Mouse (Mus musculus) brain, embryonic 18.5 days (tissue): Measurements from ENCODE around the gene Gm45208.
"Not testable (repeated sequence)": the region's sequence is repeated elsewhere in the genome, so short reads cannot be mapped to it uniquely, and the experiment has no call there.

Experiments used
- DNase-seq: peaks from one replicate; pipeline ENCODE4 v3.0.0-alpha.2; 2012; ENCODE audit warnings: low read depth, low spot score

Gene Gm45208

DNA sequence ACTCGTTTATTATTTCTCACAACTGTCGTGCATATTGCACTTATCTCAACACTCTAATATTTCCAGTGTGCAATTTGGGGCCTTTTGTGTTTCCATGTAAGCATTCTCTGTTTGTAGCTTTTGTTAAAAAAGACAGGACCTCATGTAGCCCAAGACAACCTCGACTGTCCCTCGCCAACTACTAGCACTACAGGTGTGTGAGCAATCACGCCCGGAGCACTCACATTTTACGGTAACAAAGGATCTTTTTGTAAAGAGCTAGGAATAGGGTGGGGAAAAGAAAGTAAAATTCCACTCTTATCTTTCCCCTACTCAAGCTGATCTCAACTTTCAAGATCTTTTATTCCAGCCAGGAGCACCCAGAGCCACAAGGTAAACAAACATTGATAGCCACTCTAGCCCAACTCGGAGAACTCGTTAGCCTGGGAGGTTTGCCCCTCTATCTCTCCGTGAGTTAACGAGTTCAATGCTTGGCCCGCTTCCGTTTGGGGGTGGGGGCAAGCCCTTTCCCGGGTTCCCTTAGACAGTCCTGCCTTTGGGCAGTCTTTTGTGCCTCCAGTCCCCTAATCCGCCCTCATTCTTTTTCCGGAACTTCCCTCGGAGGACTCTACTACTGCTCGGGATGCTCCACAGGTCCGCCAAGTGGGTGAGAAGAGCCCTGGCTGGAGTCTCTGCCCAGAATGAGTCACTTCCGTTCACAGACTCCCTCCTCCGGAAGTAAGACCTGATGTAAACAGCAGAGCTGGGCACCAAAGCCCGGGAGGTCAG is at the start of gene Gm45208:
Gene Gm45208 (plus strand): TSS at position 732 of the 768 bp plus-strand sequence.
- DNase-seq, result peak; percentile 58

DNA sequence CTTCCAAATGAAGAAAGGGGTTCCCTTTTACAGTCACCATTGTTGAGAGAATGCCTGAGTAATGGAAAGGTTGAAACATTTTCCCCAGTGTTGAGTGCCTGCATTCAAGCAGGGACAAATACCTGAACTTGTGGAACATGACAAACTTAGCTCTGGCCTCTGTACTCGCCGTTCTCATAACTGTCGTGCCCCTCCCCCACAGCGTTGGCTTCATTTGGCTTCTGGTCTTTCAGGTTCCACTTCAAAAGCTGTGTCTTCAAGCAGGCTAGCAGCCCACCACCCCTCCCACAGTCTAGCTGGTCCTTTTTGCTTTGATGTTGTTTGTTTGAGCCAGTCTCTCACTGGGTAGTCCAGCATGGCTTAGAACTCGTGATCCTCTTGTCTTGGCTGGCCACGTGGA is 49.3 kb upstream of the Gm45208 start:
- DNase-seq, result no peak

DNA sequence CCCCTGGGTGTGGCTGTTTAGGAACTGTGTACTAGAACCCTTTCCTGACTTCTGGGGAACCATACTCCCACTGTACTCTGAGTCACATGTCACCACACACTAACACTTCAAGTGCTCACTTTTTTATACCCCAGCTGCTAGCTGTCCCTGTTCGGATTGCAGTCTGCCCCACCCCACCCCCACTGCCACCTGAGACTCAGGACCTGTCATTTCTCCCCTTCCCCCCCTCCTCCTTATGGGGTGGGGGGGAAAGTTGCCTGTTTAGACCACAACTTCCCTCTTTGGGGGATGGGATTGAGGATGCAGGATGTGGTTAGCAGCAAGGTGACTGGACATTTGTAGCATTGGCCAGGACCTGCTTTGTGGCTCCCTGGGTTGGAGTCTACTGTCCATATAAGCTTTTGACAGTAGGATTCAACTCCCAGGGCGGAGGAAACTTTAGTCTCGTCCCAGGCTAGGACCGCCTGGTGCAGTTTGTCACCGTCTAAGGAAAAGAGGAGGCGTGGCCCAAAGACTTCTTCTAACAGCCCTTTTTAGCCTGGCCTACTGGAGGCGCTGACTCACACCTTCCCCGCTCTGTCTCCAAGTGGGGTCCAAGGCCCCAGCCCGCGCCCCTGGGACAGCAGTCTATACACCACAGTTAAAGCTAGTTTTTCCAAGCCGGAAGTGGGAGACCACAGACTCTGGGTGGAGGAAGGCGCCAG is 48.3 kb upstream of the Gm45208 start:
- no peak for DNase-seq

DNA sequence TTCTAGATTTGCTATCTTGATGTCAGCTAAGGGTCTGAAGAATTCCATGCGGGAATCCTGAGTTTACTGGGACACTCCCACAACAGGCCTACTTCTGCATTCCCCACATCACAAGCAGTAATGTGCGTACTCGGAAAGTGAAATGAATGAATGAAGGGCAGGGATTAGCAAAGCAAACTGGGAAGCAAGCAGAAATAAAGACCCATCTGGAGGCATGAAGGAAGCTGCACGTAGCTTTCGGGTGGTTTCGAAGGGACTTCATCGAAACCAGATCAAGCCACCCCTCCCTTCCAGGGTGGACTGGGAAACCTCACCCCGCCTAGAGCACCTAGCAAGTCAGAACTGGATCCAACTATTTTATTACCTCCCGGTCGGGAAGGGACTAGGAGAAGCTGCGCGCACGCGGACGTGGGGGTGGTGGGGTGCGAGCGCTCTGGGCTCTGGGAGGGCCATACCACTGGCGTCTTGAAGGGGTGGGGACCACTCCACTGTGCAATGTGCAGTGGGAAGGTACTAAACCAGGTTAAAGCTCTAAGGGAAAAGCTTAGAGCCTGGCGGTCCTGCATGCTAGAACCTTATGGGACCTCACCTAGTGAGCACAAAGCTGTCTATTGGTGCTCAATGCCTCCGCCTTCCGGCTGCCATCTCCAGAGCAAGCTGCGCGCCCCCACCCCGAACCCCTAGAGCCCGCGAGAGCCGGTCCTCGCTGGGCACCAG is 47.6 kb upstream of the Gm45208 start:
- no peak for DNase-seq

DNA sequence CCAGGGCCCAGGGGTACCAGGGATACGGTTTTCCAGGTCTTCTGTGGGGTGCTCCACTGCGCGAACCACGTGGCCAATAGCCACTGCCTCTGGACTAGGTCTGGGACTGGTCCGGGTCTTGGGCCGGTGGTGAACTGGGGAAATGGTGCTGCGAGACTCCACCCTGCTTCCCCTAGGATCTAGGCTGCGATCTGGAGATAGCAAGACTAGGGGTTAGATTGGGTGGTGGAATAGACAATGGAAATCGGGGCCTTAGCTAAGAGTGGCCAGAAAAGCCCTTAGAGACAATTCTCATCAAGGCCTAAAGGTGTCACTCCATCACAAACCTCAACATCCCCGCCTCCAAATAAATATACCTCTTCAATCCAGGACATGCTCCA is 47.1 kb upstream of the Gm45208 start:
- DNase-seq, result no peak

DNA sequence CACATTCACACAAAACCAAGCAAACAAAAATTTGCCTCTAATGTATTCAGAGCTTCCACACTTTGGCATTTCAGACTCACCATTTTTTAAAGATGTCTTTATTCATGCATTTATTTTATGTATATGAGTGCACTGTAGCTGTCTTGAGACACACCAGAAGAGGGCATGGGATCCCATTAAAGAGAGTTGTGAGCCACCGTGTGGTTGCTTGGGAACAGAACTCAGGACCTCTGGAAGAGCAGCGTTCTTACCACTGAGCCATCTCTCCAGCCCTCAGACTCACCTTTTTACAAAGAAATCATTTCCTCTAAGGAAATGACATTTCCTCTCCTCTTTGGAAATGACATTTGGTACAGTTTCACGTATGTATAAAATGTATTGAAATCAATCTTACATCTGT is 43.1 kb upstream of the Gm45208 start:
- DNase-seq, result no peak

DNA sequence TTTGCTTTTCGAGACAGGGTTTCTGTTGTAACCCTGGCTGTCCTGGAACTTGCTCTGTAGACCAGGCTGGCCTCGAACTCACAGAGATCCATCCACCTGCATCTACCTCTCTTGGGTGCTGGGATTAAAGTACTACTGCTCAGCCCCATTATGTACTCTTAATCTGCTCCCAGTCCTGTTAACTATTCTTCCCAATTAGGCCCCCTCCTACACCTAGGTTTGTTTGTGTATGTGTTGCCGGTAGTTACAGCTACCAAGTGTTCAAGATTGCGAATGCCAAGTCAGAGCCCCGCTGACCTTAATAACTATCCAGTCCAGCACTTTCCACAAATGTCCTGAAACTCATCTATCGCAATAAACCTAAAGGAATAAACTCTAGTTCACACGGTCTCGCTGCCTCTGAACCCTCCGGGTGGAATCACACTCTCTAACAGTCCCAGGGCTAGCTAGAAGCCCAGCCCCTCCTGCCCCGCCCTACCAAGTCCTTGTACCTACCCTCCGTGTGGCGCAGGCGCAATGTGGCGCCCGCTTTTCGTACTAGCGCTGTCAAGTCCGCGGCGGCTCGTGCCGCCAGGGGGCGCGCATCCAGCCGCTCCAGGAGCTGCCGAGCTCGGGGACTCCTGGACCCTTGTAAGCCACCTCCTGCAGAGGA is 42.5 kb upstream of the Gm45208 start:
- no peak for DNase-seq

DNA sequence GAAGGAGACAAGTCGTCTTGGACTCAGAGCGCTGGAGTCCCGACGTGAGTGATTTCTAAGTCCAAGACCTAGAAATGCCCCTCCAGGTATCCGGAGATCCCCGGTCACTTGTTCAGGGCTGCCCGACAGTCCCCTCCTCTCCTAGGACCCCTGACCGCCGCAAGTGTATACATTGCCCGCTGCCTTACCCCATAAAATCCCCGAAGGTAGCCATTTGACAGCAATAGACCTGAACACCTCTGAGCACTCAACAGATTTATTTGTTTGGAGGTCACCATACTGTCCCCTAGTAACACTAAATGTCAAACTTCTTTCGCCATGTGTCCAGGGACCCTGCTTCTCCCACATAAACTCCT is 42.0 kb upstream of the Gm45208 start:
- no peak for DNase-seq

DNA sequence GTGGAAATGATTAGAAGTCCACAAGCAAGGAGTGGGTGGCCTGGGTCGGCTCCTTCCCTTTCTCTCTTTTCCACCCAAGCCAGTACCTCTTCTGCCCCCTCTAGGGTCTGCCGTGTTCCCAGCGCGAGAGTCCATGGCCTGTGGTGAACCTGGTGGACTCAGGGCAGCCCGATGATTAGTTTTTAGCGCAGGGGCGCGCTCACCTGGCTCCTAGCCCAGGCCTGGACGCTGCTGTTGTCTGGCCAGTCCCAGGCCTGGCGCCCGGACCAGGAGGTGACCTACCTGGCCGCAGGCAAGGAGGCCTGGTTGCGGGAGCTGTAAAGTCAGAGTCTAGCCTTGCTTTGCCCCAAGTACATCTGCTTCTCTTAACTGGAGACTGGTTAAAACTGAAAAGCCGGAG is 41.2 kb upstream of the Gm45208 start, which contains the start of gene Magix:
Gene Magix (minus strand): TSS at position 388 of the 400 bp plus-strand sequence.
- DNase-seq, result no peak

DNA sequence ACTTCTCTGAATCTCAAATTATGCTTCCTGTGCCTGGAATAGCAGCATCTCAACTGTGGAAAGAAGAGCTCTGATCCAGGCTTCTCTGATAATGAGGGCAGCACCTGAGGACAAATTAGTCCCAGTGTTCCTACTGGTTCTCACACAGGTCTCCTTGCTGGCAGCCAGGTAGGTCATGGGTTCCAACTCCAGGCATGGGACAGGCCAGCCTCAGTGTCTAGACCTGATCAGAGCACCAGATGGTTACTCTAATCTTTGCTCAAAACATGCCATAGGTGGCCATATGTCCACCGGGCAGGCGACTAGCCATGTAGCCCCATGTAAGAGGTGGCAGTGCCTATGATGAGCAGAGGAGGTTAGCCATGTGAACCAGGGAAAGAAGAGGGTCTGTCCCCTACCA is 33.7 kb upstream of the Gm45208 start:
- no peak for DNase-seq

DNA sequence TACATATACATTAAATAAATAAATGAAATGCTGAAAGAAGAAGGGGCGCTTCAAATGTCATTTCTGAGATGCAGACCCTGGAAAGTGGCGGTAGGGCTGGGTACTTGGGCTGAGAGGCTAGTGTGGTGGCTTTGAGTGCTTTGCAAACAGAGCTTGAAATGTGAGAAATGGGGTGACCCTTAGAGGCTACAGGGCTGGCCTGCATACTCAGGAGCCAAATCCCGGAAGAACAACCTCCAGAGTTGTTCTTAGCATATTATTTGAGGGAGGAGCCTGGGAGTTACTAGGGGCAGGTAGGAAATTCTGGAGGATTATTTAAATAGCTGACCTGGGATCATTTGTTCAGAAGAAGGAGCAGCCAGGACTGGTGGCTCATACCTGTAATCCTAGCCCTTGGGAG is 31.6 kb upstream of the Gm45208 start:
- no peak for DNase-seq

DNA sequence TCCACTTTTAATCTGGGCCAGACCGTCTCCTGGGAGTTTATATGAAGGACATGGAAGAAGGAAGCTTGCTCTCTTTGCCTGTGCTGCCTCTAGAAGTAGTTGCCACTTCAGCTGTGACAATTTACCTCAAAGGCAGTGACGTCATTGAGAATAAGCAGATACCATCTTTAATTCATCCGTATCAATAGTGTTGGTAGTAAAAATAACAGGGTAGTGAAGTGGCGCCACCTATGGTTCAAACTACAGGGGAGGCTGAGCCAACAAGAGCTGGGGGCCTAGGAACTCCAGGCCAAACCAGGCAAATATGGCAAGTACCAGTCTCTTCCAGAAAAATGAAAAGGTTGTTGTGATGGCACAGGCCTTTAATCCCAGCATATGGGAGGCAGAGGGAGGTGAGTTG is 29.2 kb upstream of the Gm45208 start:
- DNase-seq, result no peak

DNA sequence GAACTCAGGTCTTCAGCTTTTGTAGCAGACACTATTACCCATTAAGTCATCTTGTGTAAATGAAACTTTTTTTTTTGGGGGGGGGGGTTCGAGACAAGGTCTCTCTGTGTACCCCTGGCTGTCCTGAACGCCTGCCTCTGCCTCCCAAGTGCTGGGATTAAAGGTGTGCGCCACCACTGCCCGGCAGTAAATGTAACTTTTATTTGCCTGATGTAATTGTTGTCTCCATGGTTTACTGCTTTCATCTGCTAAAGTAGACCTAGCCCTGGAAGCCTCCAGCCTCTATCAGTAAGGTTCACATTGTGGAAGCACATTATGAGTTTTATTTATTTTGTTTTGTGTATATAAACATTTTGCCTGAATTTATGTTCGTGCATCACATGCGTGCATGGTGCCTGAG is 25.5 kb upstream of the Gm45208 start:
- DNase-seq, result no peak

DNA sequence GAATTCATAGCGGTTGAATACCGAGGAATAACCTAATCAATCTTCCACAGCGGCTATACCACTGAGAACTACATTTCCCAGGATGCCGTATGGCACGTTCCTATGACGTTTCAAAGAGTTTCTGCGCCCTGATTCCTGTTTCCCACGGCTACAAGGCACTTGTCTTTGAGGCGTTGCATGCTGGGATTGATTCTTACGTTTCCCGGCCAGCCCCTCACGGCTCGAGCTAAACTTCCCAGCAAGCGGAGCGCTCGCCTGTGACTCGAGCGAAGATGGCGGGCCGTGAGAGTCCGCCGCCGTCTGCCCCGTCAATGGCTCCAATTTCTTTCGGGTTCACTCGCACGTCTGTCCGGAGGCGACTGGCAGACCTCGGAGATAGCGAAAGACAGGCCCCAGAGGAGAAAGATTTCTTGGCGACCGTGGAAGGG is 25.1 kb upstream of the Gm45208 start, which contains the start of gene Gpkow:
Gene Gpkow (plus strand): TSS at position 178 of the 428 bp plus-strand sequence.
- DNase-seq, result peak; percentile 86

DNA sequence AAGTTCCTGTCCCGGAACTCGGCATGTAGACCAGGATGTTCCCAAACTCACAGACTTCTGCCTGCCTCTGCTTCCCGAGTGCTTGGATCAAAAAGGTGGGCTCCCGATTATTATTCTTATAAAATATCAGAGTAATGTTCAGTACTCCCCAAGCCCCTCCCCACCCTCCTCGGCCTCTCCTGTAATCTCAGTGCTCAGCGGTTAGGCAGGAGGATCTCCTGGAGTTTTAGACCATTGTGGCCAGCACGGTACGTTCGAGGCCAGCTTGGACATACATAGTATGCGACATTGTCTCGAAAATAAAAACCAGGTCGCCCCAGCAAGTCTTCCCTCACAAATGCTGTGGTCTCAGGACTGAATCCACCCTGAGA is 8.3 kb upstream of the Gm45208 start:
- DNase-seq, result not testable (repeated sequence)

DNA sequence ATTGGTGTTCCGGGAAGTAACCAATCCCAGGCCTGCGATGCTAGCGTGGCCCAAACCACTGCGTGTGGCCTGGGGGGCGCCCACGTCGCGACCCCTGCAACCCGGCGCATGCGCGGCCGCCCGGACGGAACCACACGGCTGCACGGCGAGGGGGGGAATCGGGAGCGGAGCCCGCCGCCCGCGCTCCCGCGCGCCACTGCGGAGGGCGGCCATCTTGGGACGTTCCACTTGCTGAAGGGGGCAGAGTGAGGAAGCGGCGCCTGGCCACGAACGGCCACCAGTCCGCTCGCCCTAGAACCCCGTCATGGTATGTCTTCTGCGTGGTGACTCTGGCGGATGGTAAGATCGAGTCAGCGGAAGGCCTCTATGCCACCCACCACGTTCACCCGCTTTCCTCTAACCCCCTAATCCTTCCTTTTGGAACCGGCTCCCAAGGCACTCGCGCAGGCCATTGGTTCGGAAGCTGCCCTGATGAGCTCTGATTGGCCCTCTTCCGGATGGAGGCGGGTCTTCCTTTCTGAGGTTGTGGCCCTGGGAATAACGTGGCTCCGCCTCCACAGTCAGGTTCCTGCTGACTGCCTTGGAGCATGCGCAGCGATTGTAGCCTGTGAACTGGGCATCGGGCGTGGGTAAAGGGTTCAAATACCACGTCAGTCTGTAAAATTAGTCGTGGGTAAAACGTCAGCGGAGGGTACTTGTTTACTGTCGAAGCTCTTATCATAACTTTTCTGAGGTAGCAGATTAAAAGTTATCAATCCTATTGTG is 7.7 kb upstream of the Gm45208 start, which contains the start of gene Wdr45:
Gene Wdr45 (plus strand): TSS at position 199 of the 765 bp plus-strand sequence.
- DNase-seq, result peak; percentile 89

DNA sequence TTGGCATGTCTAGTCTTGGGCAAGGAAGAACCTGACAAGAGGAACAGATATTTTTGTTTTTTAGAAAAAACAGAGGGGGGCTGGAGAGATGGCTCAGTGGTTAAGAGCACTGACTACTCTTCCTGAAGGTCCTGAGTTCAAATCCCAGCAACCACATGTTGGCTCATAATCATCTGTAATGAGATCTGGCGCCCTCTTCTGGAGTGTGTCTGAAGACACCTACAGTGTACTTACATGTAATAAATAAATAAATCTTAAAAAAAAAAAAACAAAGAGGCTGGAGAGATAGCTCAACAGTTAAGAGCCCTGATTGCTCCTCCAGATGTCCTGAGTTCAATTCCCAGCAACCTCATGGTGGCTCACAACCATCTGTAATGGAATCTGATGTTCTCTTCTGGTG is 6.0 kb upstream of the Gm45208 start:
- DNase-seq, result not testable (repeated sequence)

DNA sequence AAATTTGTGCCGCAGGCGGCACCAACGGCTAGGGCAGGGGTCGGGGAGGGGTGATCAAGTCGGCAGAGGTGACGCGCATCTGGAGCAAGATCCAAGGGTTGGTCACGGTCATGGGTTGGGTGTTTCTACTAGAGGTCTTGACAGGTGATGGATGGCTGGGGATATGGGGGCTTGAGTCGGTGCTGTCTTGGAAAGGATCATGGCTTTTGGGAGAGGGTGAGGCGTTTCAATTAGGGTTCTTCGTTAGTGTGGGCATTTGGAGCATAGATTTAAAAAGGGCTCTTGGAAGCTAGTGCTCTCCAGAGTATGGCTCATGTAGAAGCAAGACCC is 202 bp downstream of the Gm45208 start:
- DNase-seq, result no peak

DNA sequence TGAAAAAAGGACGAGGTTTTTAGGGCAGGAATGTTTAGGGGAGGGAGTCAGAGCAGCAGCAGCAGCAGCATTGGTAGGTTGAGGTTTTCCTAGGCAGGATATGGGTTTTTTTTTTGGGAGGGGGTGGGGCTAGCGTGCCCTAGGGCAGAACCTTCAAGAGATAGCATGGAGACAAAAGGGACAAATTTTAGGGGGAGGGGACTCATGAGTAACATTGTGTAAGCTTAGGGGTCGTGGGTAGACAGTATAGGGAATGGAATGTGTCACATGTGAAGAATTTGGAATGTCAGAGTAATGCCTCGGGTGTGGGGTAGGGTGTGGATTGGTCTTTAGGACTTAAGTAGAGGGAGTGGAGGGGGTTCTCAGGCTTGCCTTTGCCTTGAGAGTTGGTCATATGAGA is 646 bp downstream of the Gm45208 start:
- DNase-seq, result no peak

DNA sequence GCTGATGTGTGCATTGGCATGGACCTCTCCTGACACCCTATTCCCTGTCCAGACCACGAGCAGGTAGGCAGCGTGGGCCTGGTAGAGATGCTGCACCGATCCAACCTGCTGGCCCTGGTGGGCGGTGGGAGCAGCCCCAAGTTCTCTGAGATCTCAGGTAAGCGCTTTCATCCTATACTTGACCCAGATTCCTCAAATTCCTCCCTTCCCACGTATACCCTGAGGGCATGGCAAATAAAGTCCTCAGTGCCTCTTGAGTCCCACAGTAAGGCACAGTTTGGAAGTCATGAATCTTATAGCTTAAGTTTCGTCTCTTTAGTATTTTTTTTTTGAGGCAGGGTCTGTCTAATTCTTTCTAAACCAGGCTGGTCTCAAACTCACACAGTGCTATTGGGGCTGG is 2.1 kb downstream of the Gm45208 start:
- DNase-seq, result no peak

DNA sequence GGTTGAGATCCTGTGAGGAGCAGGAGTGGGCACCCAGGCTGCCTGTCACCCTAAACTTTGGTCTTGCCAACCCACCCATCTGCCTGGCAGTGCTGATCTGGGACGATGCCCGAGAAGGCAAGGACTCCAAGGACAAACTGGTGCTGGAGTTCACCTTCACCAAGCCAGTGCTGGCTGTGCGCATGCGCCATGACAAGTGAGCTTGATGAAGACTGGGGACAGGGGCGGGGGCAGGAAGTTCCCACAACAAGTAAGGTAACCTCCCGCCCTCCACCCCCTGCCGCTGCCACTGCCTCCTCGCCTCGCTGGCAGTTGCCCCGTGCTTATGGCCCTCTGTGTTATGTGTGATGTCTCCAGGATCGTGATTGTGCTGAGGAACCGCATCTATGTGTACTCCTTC is 3.8 kb downstream of the Gm45208 start:
- no peak for DNase-seq
